Mouse (Mus musculus) layer of hippocampus, adult 2 months (tissue): ENCODE results near the gene Tet1. TPM values are rescaled to one million over a fixed set of nuclear protein-coding genes. Genes with fewer than 3 reads are reported as not detected.
"Not testable (repeated sequence)": the region's sequence is repeated elsewhere in the genome, so short reads cannot be mapped to it uniquely, and the experiment has no call there.

Experiments used
- DNase-seq, 2 experiments: peaks; one replicate each; pipeline ENCODE4 v3.0.0; 2022; ENCODE audit warnings: low spot score in 2 of 2
- H3K27ac ChIP-seq: fragments of 200-600 bp; 2 replicates; pipeline ENCODE4 v1.8.1; 2022
- H3K4me3 ChIP-seq: fragments of 200-600 bp; 2 replicates; pipeline ENCODE4 v1.8.1; 2022; ENCODE audit warnings: mild to moderate bottlenecking
- CTCF ChIP-seq: fragments of 200-600 bp; conservative IDR thresholded peaks from 2 replicates; pipeline ENCODE4 v1.8.1; 2022; ENCODE audit warnings: antibody characterized with exemption, mild to moderate bottlenecking, moderate library complexity
- total RNA-seq, 2 experiments: library from RNA; stranded (reverse); gene quantifications; 2 replicates each; pipeline ENCODE4 v1.2.3; 2021

Tet1 gene
- total RNA-seq, 2 experiments from 2014 or later, result 16.2 TPM

- peak; percentile 57 for TF ChIP-seq CTCF
- Histone ChIP-seq H3K4me3 (no peak overlapping the region), H3K27ac (no peak overlapping the region)
- no peak for DNase-seq
Measured at GRCm38 (mm10) chr10:62810010-62810409, 98.8 kb downstream of the Tet1 start.

- DNase-seq, result no peak
- no peak for TF ChIP-seq CTCF
- Histone ChIP-seq H3K27ac (no peak overlapping the region), H3K4me3 (no peak overlapping the region)
Measured at GRCm38 (mm10) chr10:62808766-62809165, 100.0 kb downstream of the Tet1 start.

- H3K4me3 ChIP-seq, result no peak overlapping the region
- TF ChIP-seq CTCF, result no peak
Measured at GRCm38 (mm10) chr10:62808316-62808715, 100.5 kb downstream of the Tet1 start.

GRCm38 (mm10) chr10:62804106-62804505, 104.7 kb downstream of the Tet1 start:
- H3K27ac ChIP-seq, result no peak overlapping the region
- DNase-seq, result no peak
- TF ChIP-seq CTCF, result peak; percentile 43

More at GRCm38 (mm10) chr10:62808316-62808715, 100.5 kb downstream of the Tet1 start:
- DNase-seq, result no peak
- H3K27ac ChIP-seq, result no peak overlapping the region

GRCm38 (mm10) chr10:62803296-62803695, 105.5 kb downstream of the Tet1 start:
- H3K27ac ChIP-seq, result no peak overlapping the region
- no peak for DNase-seq
- H3K4me3 ChIP-seq, result no peak overlapping the region
- TF ChIP-seq CTCF, result no peak

More at GRCm38 (mm10) chr10:62804106-62804505, 104.7 kb downstream of the Tet1 start:
- no peak overlapping the region for H3K4me3 ChIP-seq

GRCm38 (mm10) chr10:62794221-62794620, 114.6 kb downstream of the Tet1 start:
- Histone ChIP-seq H3K4me3 (no peak overlapping the region), H3K27ac (no peak overlapping the region)
- DNase-seq, result no peak
- no peak for TF ChIP-seq CTCF

GRCm38 (mm10) chr10:62793091-62793453, 115.7 kb downstream of the Tet1 start:
- peak overlapping the region; percentile 96 for H3K27ac ChIP-seq
- peak overlapping the region; percentile 89 for H3K4me3 ChIP-seq
- TF ChIP-seq CTCF, result no peak
- DNase-seq, result no peak

GRCm38 (mm10) chr10:62792177-62793090, 116.4 kb downstream of the Tet1 start, which contains the start of gene Ccar1:
Ccar1 (minus strand) TSS chr10:62792286.
- peak; percentile 98 to 99 for DNase-seq
- 0 out of 2 replicates have a peak, but pooled peaks have one; percentile 19 for TF ChIP-seq CTCF
- Histone ChIP-seq H3K27ac (peak within 1 kb of the TSS; percentile 96), H3K4me3 (peak within 1 kb of the TSS; percentile 89)

- DNase-seq, result no peak
- H3K4me3 ChIP-seq, result peak overlapping the region; percentile 89
- TF ChIP-seq CTCF, result no peak
- H3K27ac ChIP-seq, result peak overlapping the region; percentile 96
Measured at GRCm38 (mm10) chr10:62791251-62792176, 117.3 kb downstream of the Tet1 start.

- not testable (repeated sequence) for H3K27ac ChIP-seq, DNase-seq, H3K4me3 ChIP-seq
Measured at GRCm38 (mm10) chr10:62781776-62782175, 127.0 kb downstream of the Tet1 start.

Other genes with a start within 250 kb of the Tet1 start
- 1 to 10 TPM; 2.3 to 2.6 TPM for gene Stox1, start 182.9 kb downstream of the Tet1 start, total RNA-seq
- gene Ccar1, start 116.7 kb downstream of the Tet1 start, total RNA-seq, result 10 to 100 TPM; 59.4 to 60.6 TPM
- 10 to 100 TPM; 37.9 to 40.6 TPM for gene Slc25a16, start 11.6 kb upstream of the Tet1 start, total RNA-seq
- gene Dna2, start 38.0 kb upstream of the Tet1 start, total RNA-seq, result 1 to 10 TPM in 1 of 2 experiments, under 1 TPM in 1; 0.97 to 1.1 TPM
- 10 to 100 TPM; 83.2 to 90.5 TPM for gene Rufy2, start 71.2 kb upstream of the Tet1 start, total RNA-seq
- 10 to 100 TPM; 51.1 to 65.3 TPM for gene Hnrnph3, start 115.2 kb upstream of the Tet1 start, total RNA-seq
- 1 to 10 TPM; 1.6 to 2.2 TPM for gene Pbld2, start 115.3 kb upstream of the Tet1 start, total RNA-seq
- gene Pbld1, start 151.2 kb upstream of the Tet1 start, total RNA-seq, result under 1 TPM; 0.15 to 0.82 TPM
- 1 to 10 TPM; 1.7 to 2.0 TPM for gene Atoh7, start 190.7 kb upstream of the Tet1 start, total RNA-seq